Mouse (Mus musculus): ENCODE data around the gene Ptprcap. TPM values are rescaled to one million over a fixed set of nuclear protein-coding genes. Genes with fewer than 3 reads are reported as not detected.

Ptprcap gene
- polyA plus RNA-seq, 1 experiment from 2014 or later, result 7.5 TPM

DNA sequence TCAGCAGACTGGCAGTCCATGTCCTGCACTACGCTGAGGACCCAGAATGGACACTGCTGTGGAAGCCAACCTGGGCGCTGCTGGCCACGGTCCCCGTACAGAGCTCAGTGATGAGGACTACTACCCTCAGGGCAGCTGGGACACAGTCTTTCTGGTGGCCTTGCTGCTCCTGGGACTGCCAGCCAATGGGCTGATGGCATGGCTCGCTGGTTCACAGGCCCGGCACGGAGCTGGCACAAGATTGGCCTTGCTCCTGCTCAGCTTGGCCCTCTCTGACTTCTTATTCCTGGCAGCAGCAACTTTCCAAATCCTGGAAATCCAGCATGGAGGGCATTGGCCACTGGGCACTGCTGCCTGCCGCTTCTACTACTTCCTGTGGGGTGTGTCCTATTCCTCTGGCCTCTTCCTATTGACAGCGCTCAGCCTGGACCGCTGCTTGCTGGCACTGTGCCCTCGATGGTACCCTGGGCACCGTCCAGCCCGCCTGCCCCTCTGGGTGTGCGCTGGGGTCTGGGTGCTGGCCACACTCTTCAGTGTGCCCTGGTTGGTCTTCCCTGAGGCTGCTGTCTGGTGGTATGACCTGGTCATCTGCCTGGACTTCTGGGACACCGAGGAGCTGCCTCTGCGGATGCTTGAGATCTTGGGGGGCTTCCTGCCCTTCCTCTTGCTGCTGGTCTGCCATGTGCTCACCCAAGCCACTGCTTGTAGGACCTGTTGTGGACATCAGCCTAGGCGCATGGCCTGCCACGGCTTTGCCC is 10.8 kb upstream of the Ptprcap start:
- H3K27ac ChIP-seq, result no peak overlapping the region
- WGBS, result 93% methylated on average over 18 of the region's 18 CpGs
- H3K36me3 ChIP-seq, result no peaks in the 10 kb centered on the region
- H3K4me1 ChIP-seq, result no peaks in the 10 kb centered on the region
- no peaks in the 10 kb centered on the region for H3K9me3 ChIP-seq
- 0 out of 2 replicates have a peak, but pooled peaks have one; percentile 9 for ATAC-seq (ENCODE audit: insufficient read depth, low FRiP score, low read depth)
- H3K27me3 ChIP-seq (replicated peaks), result no peaks in the 10 kb centered on the region
- no peak overlapping the region for H3K4me3 ChIP-seq (replicated peaks)
- no peak overlapping the region for H3K9ac ChIP-seq
- no peak overlapping the region for H3K4me2 ChIP-seq

GRCm38 (mm10) chr19:4143759-4144268 is 9.6 kb upstream of the Ptprcap start, which contains the start of gene Cabp4:
Cabp4 (minus strand) TSS chr19:4144033.
- H3K36me3 ChIP-seq, result no peaks in the 10 kb centered on the region
- 69% methylated on average over 7 of the region's 7 CpGs for WGBS
- H3K4me1 ChIP-seq, result 0 out of 2 replicates have a peak, but pooled peaks cover 7% of the 10 kb centered on the region
- H3K27ac ChIP-seq, result no peak within 1 kb of the TSS
- no peaks in the 10 kb centered on the region for H3K9me3 ChIP-seq
- no peak within 1 kb of the TSS for H3K9ac ChIP-seq
- H3K27me3 ChIP-seq (replicated peaks), result no peaks in the 10 kb centered on the region
- H3K4me3 ChIP-seq (replicated peaks), result no peak within 1 kb of the TSS
- no peak within 1 kb of the TSS for H3K4me2 ChIP-seq
- ATAC-seq (ENCODE audit: insufficient read depth, low FRiP score, low read depth), result no peak

DNA sequence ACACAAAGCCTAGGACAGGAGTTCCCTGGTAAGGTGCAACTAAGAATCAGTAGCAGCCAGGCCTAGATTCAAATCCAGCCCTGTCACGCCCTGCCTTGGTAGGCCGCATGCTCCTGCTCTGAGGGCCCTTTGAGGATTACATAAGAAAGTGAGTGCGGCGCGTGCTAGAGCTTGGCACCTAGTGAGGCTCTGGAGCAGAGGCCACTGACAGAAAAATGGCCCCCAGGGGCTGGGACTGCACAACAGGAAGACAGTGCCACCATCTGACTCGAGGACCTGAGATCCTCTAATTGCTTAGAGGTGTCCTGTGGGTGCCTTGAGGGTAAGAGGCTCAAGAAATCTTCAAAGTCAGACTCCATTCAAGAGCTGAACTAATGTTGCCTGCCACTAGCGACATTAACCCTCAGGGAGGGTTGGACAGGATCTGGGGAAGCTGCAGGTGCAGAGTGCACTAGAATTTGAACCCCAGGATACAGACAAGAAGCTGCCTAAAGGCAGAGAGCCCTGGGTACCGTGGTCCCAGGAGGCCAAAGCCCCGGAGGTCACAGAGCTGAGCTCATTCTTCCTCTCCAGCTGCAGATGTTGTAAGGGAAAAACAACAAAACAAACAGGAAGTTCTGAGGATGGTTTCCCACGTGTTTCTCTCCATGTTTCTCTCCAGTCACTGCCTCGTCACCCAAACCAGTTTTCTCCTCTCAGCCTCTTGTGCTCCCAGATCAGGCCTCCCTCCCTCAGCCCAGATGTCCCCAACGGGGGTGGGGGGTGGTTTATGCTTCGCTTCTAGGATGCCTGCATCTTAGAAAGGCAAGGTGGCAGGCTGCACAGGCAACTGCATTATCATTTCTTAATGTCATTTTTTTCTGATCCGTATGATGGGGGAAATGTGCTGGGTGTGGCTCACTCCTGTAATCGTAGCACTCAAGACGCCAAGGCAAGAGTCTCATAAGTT is 8.6 kb upstream of the Ptprcap start:
- H3K9ac ChIP-seq, result no peak overlapping the region
- no peak for ATAC-seq (ENCODE audit: insufficient read depth, low FRiP score, low read depth)
- H3K27me3 ChIP-seq (replicated peaks), result no peaks in the 10 kb centered on the region
- 73% methylated on average over 16 of the region's 16 CpGs for WGBS
- H3K4me2 ChIP-seq, result no peak overlapping the region
- H3K9me3 ChIP-seq, result no peaks in the 10 kb centered on the region
- peaks cover 16% of the 10 kb centered on the region for H3K4me1 ChIP-seq
- no peaks in the 10 kb centered on the region for H3K36me3 ChIP-seq
- H3K4me3 ChIP-seq (replicated peaks), result no peak overlapping the region
- H3K27ac ChIP-seq, result no peak overlapping the region

DNA sequence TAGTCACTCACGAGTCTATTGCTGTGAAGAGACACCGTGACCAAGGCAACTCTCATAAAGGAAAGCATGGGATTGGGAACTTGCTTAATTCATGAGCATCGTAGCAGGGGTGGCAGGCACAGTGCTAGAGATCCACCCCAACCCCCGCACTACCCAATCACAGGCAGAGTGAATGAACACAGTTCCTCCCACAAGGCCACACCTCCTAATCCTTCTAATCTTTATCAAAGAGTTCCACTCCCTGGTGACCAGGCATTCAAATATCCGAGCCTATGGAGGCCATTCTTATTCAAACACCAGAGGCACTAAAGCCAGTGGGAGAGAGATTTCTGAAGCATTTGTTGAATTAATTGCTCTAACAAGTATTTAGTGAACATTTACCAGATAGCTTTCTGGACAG is 7.5 kb upstream of the Ptprcap start:
- H3K27ac ChIP-seq, result no peak overlapping the region
- H3K4me1 ChIP-seq, result peaks cover 20% of the 10 kb centered on the region
- peaks cover 6% of the 10 kb centered on the region for H3K36me3 ChIP-seq
- 87% methylated on average over 5 of the region's 5 CpGs for WGBS
- no peak for ATAC-seq (ENCODE audit: insufficient read depth, low FRiP score, low read depth)
- H3K27me3 ChIP-seq (replicated peaks), result no peaks in the 10 kb centered on the region
- no peak overlapping the region for H3K9ac ChIP-seq
- no peaks in the 10 kb centered on the region for H3K9me3 ChIP-seq
- H3K4me3 ChIP-seq (replicated peaks), result no peak overlapping the region
- H3K4me2 ChIP-seq, result no peak overlapping the region

DNA sequence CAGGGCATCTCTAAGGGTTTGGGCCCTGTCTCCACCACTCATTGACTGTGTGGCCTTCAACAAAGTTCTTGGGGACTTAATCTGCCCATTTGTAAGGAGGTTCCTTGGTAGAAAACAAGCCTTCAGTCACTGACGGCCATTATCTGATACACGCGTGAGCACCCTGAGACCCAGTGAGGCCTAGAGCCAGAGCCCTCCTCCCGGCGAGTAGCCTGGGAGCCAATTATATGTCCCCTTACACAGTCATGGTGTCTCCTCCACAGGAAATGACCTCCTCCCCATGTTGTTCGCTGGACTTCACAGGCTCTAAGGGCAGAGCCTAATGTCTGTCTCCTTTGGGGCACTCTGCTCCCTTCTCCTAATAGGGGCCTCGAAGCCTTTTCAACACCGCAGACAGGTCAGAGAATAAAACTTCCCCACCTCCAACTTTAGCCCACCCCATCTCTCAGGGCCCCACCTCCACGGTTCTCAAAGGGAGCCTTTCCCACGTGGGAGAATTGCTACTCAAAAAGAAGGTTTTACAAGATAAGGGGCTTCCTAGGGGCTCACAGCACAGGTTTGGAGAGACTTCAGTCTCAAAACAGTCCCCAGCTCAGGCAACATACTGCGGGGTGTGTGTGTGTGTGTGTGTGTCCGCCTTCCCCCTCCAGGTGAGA is 6.9 kb upstream of the Ptprcap start:
- no peak overlapping the region for H3K27ac ChIP-seq
- H3K36me3 ChIP-seq, result peaks cover 11% of the 10 kb centered on the region
- no peak overlapping the region for H3K9ac ChIP-seq
- no peak overlapping the region for H3K4me2 ChIP-seq
- H3K9me3 ChIP-seq, result no peaks in the 10 kb centered on the region
- no peaks in the 10 kb centered on the region for H3K27me3 ChIP-seq (replicated peaks)
- H3K4me1 ChIP-seq, result peaks cover 20% of the 10 kb centered on the region
- 64% methylated on average over 12 of the region's 12 CpGs for WGBS
- no peak overlapping the region for H3K4me3 ChIP-seq (replicated peaks)
- ATAC-seq (ENCODE audit: insufficient read depth, low FRiP score, low read depth), result no peak

- 52% methylated on average over 3 of the region's 3 CpGs for WGBS
- peaks cover 11% of the 10 kb centered on the region for H3K36me3 ChIP-seq
- H3K27ac ChIP-seq, result no peak overlapping the region
These were observed 6.4 kb upstream of the Ptprcap start for GRCm38 (mm10) chr19:4147022-4147405.

DNA sequence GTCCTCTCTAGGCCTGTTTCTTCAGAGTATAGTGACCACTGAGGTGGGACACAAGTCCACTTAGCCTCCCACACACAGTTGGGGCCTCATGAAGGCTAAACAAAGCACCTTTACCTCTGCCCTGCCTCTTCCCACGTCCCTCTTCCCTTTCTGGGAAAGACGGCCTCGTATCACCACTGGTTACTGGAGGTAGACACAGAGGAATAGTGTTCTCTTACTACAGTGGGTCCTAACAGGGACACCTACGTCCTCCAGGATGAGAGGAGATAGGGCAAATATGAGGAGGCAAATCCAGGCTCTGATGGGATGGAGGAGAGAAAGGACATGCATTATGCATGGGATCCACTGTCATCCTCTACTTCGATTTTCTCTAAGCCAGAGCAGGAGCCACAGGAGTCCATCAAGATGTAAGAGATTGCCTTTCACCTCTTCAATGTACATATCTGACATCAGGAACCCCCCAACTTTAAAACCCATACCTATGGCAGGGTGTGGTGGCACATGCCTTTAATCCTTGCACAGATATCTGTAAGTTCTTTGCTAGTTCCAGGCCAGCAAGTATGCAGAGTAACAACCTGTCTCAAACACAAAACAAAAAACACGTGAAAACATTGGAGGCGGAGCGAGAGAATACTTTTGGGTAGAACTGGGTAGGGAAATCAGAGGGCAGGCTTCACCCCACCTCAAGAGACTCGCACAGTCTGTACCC is 5.5 kb upstream of the Ptprcap start:
- Histone ChIP-seq H3K9ac (peak overlapping the region; percentile 95; the same call in 1 of the 2 replicates), H3K4me1 (peaks cover 20% of the 10 kb centered on the region), H3K36me3 (peaks cover 14% of the 10 kb centered on the region), H3K27me3 (replicated peaks) (no peaks in the 10 kb centered on the region), H3K27ac (peak overlapping the region; percentile 19; the same call in 1 of the 2 replicates), H3K9me3 (no peaks in the 10 kb centered on the region), H3K4me3 (replicated peaks) (peak overlapping the region; percentile 92), H3K4me2 (peak overlapping the region; percentile 83)
- WGBS, result 39% methylated on average over 9 of the region's 9 CpGs
- no peak for ATAC-seq (ENCODE audit: insufficient read depth, low FRiP score, low read depth)

More at GRCm38 (mm10) chr19:4147022-4147405, 6.4 kb upstream of the Ptprcap start:
- ATAC-seq (ENCODE audit: insufficient read depth, low FRiP score, low read depth), result no peak
- Histone ChIP-seq H3K27me3 (replicated peaks) (no peaks in the 10 kb centered on the region), H3K9me3 (no peaks in the 10 kb centered on the region), H3K9ac (no peak overlapping the region), H3K4me3 (replicated peaks) (no peak overlapping the region), H3K4me1 (peaks cover 20% of the 10 kb centered on the region), H3K4me2 (no peak overlapping the region)

GRCm38 (mm10) chr19:4148491-4148806 is 5.0 kb upstream of the Ptprcap start, which contains the start of gene Coro1b:
Coro1b (plus strand) TSS chr19:4148619.
- Histone ChIP-seq H3K4me1 (peaks cover 20% of the 10 kb centered on the region), H3K36me3 (peaks cover 14% of the 10 kb centered on the region), H3K4me2 (peak within 1 kb of the TSS; percentile 83), H3K9me3 (no peaks in the 10 kb centered on the region), H3K9ac (peak within 1 kb of the TSS; percentile 95), H3K27ac (peak within 1 kb of the TSS; percentile 75), H3K27me3 (replicated peaks) (no peaks in the 10 kb centered on the region), H3K4me3 (replicated peaks) (peak within 1 kb of the TSS; percentile 92)
- peak; percentile 94 for ATAC-seq (ENCODE audit: insufficient read depth, low FRiP score, low read depth)
- WGBS, result 0% methylated on average over 23 of the region's 33 CpGs

- Histone ChIP-seq H3K4me3 (replicated peaks) (peak overlapping the region; percentile 92), H3K9me3 (no peaks in the 10 kb centered on the region), H3K27ac (peak overlapping the region; percentile 75), H3K4me2 (peak overlapping the region; percentile 83), H3K9ac (peak overlapping the region; percentile 95), H3K36me3 (peaks cover 14% of the 10 kb centered on the region), H3K4me1 (peaks cover 20% of the 10 kb centered on the region), H3K27me3 (replicated peaks) (no peaks in the 10 kb centered on the region)
- WGBS, result 2% methylated on average over 7 of the region's 8 CpGs
- ATAC-seq (ENCODE audit: insufficient read depth, low FRiP score, low read depth), result 0 out of 2 replicates have a peak, but pooled peaks have one; percentile 0
These were observed 4.6 kb upstream of the Ptprcap start for GRCm38 (mm10) chr19:4148819-4149218.

DNA sequence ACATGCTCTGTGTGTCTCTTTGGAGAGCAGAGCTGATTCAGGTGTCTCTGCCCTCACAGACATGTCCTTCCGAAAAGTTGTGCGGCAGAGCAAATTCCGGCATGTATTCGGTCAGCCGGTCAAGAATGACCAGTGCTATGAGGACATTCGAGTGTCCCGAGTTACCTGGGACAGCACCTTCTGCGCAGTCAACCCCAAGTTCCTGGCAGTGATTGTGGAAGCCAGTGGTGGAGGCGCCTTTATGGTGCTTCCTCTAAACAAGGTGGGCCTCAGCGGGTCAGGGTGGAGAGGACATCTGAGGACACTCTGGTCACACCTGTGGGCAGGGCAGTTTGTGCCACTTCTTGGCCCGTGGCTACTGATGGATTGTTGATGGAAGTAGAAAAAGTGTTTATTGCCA is 4.1 kb upstream of the Ptprcap start:
- 81% methylated on average over 11 of the region's 11 CpGs for WGBS
- Histone ChIP-seq H3K27me3 (replicated peaks) (no peaks in the 10 kb centered on the region), H3K4me1 (peaks cover 20% of the 10 kb centered on the region), H3K27ac (no peak overlapping the region), H3K9me3 (no peaks in the 10 kb centered on the region), H3K4me2 (peak overlapping the region; percentile 83), H3K9ac (peak overlapping the region; percentile 95), H3K4me3 (replicated peaks) (peak overlapping the region; percentile 92), H3K36me3 (peaks cover 14% of the 10 kb centered on the region)
- ATAC-seq (ENCODE audit: insufficient read depth, low FRiP score, low read depth), result no peak

Measured in stomach, embryonic 15.5 days (tissue).